Mouse (Mus musculus) liver, embryonic 16.5 days (tissue): Measurements from ENCODE around the gene Otop2. TPM values are rescaled to one million over a fixed set of nuclear protein-coding genes. Genes with fewer than 3 reads are reported as not detected.

Experiments used
- ATAC-seq: fragments of 200-750 bp; cut with Nextera tagmentation; 2 replicates; pipeline ENCODE4 v1.8.0; 2017; ENCODE audit warnings: low read depth, mild to moderate bottlenecking, moderate number of reproducible peaks, moderate library complexity
- H3K27ac ChIP-seq: fragments of 300-500 bp; sonication (generic); 2 replicates; pipeline ENCODE4 v1.5.1; 2014; ENCODE audit warnings: mild to moderate bottlenecking, low read length
- H3K27me3 ChIP-seq: fragments of 300-500 bp; sonication (generic); 2 replicates; pipeline ENCODE4 v1.6.1; 2014; ENCODE audit warnings: low read depth, low read length, mixed read lengths; ENCODE audit not compliant: control insufficient read depth, insufficient read depth
- H3K36me3 ChIP-seq: fragments of 300-500 bp; sonication (generic); 2 replicates; pipeline ENCODE4 v1.6.1; 2014; ENCODE audit warnings: mild to moderate bottlenecking; ENCODE audit not compliant: control insufficient read depth, insufficient read depth
- H3K4me1 ChIP-seq: fragments of 300-500 bp; sonication (generic); 2 replicates; pipeline ENCODE4 v1.6.1; 2014; ENCODE audit warnings: low read depth, low read length, mixed read lengths; ENCODE audit not compliant: control insufficient read depth
- H3K4me2 ChIP-seq: fragments of 300-500 bp; sonication (generic); 2 replicates; pipeline ENCODE4 v1.6.1; 2014; ENCODE audit warnings: low read depth, low read length, mixed read lengths
- H3K4me3 ChIP-seq: fragments of 300-500 bp; sonication (generic); 2 replicates; pipeline ENCODE4 v1.5.1; 2014; ENCODE audit warnings: low read depth, mild to moderate bottlenecking, low read length
- H3K9ac ChIP-seq: fragments of 300-500 bp; sonication (generic); 2 replicates; pipeline ENCODE4 v1.6.1; 2014; ENCODE audit warnings: low read depth, low read length
- H3K9me3 ChIP-seq: fragments of 300-500 bp; sonication (generic); replicated peaks from 2 replicates; pipeline ENCODE4 v1.6.1; 2016; ENCODE audit warnings: low read length; ENCODE audit not compliant: control insufficient read depth
- WGBS: fragments of 180-500 bp; shearing (Covaris S2); extraction: QIAGEN DNeasy Blood & Tissue Kit; methylation state at CpG from one replicate; pipeline ENCODE4 v1.1.7; 2014; ENCODE audit not compliant: insufficient replicate concordance; 5-methylcytosine and 5-hydroxymethylcytosine counted together
- polyA plus RNA-seq: library from polyadenylated mRNA; unstranded; fragments of >200 nt; fragmentation: Nextera tagmentation; extraction: Ambion mirVana; gene quantifications from 2 replicates; pipeline ENCODE4 v1.2.1, GENCODE M21; 2015

The Otop2 gene
- polyA plus RNA-seq, 1 experiment from 2014 or later: not detected

- H3K36me3 ChIP-seq: no peaks in the 10 kb centered on the region
- H3K27me3 ChIP-seq: peaks cover 77% of the 10 kb centered on the region
- no peak for ATAC-seq
- no peak within 1 kb of the TSS for H3K27ac ChIP-seq
- WGBS: 6% methylated on average over 35 of the region's 35 CpGs
- H3K4me3 ChIP-seq: peak within 1 kb of the TSS; percentile 15; the same call in 1 of the 2 replicates
- H3K4me2 ChIP-seq: no peak within 1 kb of the TSS
- no peaks in the 10 kb centered on the region; the same call in 1 of the 2 replicates for H3K4me1 ChIP-seq
- no peak within 1 kb of the TSS for H3K9ac ChIP-seq
- no peaks in the 10 kb centered on the region for H3K9me3 ChIP-seq
These were observed 15.1 kb downstream of the Otop2 start, which contains the start of gene Ush1g for GRCm38 (mm10) chr11:115321906-115322693. Ush1g (minus strand) TSS chr11:115322041.

- H3K27me3 ChIP-seq: peaks cover 65% of the 10 kb centered on the region
- no peak overlapping the region for H3K9ac ChIP-seq
- H3K4me3 ChIP-seq: no peak overlapping the region
- no peak overlapping the region for H3K4me2 ChIP-seq
- no peaks in the 10 kb centered on the region for H3K36me3 ChIP-seq
- no peaks in the 10 kb centered on the region; the same call in 1 of the 2 replicates for H3K4me1 ChIP-seq
- WGBS: 15% methylated on average over 32 of the region's 32 CpGs
- H3K27ac ChIP-seq: no peak overlapping the region
- no peak for ATAC-seq
- H3K9me3 ChIP-seq: no peaks in the 10 kb centered on the region
These were observed 16.4 kb downstream of the Otop2 start for GRCm38 (mm10) chr11:115323354-115323753.

GRCm38 (mm10) chr11:115326730-115327129 is 19.8 kb downstream of the Otop2 start:
- ATAC-seq: no peak

GRCm38 (mm10) chr11:115329339-115329738 is 22.4 kb downstream of the Otop2 start:
- no peak overlapping the region for H3K9ac ChIP-seq
- no peak for ATAC-seq
- H3K4me1 ChIP-seq: no peaks in the 10 kb centered on the region
- H3K27me3 ChIP-seq: peaks cover 23% of the 10 kb centered on the region
- H3K4me3 ChIP-seq: no peak overlapping the region
- 58% methylated on average over 15 of the region's 15 CpGs for WGBS
- H3K27ac ChIP-seq: no peak overlapping the region
- no peaks in the 10 kb centered on the region for H3K9me3 ChIP-seq
- H3K4me2 ChIP-seq: no peak overlapping the region
- no peaks in the 10 kb centered on the region for H3K36me3 ChIP-seq

More at GRCm38 (mm10) chr11:115326730-115327129, 19.8 kb downstream of the Otop2 start:
- Histone ChIP-seq H3K9me3 (no peaks in the 10 kb centered on the region), H3K4me3 (no peak overlapping the region), H3K36me3 (no peaks in the 10 kb centered on the region), H3K27ac (no peak overlapping the region), H3K27me3 (peaks cover 31% of the 10 kb centered on the region), H3K9ac (no peak overlapping the region), H3K4me2 (no peak overlapping the region), H3K4me1 (no peaks in the 10 kb centered on the region; the same call in 1 of the 2 replicates)
- WGBS: 53% methylated on average over 7 of the region's 7 CpGs

- Histone ChIP-seq H3K4me2 (no peak within 1 kb of the TSS; the same call in 1 of the 2 replicates), H3K4me3 (no peak within 1 kb of the TSS), H3K9me3 (no peaks in the 10 kb centered on the region), H3K9ac (no peak within 1 kb of the TSS), H3K4me1 (no peaks in the 10 kb centered on the region), H3K27ac (no peak within 1 kb of the TSS), H3K27me3 (peaks cover 41% of the 10 kb centered on the region), H3K36me3 (no peaks in the 10 kb centered on the region)
- 6% methylated on average over 29 of the region's 29 CpGs for WGBS
- no peak for ATAC-seq
These were observed 27.6 kb downstream of the Otop2 start, which contains the start of gene Otop3 for GRCm38 (mm10) chr11:115334531-115334930. Otop3 (plus strand) TSS chr11:115334731.

- Histone ChIP-seq H3K27me3 (peaks cover 41% of the 10 kb centered on the region), H3K4me2 (no peak overlapping the region), H3K27ac (no peak overlapping the region), H3K4me3 (no peak overlapping the region), H3K4me1 (no peaks in the 10 kb centered on the region), H3K36me3 (no peaks in the 10 kb centered on the region), H3K9ac (no peak overlapping the region), H3K9me3 (no peaks in the 10 kb centered on the region)
- no peak for ATAC-seq
- WGBS: 43% methylated on average over 12 of the region's 12 CpGs
These were observed 28.3 kb downstream of the Otop2 start for GRCm38 (mm10) chr11:115335223-115335622.

GRCm38 (mm10) chr11:115336115-115336514 is 29.2 kb downstream of the Otop2 start:
- Histone ChIP-seq H3K27me3 (peaks cover 44% of the 10 kb centered on the region), H3K36me3 (no peaks in the 10 kb centered on the region), H3K4me3 (no peak overlapping the region), H3K4me2 (no peak overlapping the region), H3K27ac (no peak overlapping the region), H3K4me1 (no peaks in the 10 kb centered on the region), H3K9me3 (no peaks in the 10 kb centered on the region), H3K9ac (no peak overlapping the region)
- no peak for ATAC-seq
- 13% methylated on average over 6 of the region's 6 CpGs for WGBS

GRCm38 (mm10) chr11:115337350-115337749 is 30.4 kb downstream of the Otop2 start:
- H3K4me3 ChIP-seq: no peak overlapping the region
- no peak overlapping the region for H3K9ac ChIP-seq
- H3K27me3 ChIP-seq: peaks cover 40% of the 10 kb centered on the region
- 23% methylated on average over 3 of the region's 3 CpGs for WGBS
- no peak overlapping the region for H3K27ac ChIP-seq
- H3K4me1 ChIP-seq: no peaks in the 10 kb centered on the region
- no peak overlapping the region for H3K4me2 ChIP-seq
- no peak for ATAC-seq
- H3K9me3 ChIP-seq: no peaks in the 10 kb centered on the region
- no peaks in the 10 kb centered on the region for H3K36me3 ChIP-seq

GRCm38 (mm10) chr11:115337826-115338225 is 30.9 kb downstream of the Otop2 start:
- no peaks in the 10 kb centered on the region for H3K4me1 ChIP-seq
- H3K9me3 ChIP-seq: no peaks in the 10 kb centered on the region
- ATAC-seq: no peak

More at GRCm38 (mm10) chr11:115337826-115338225, 30.9 kb downstream of the Otop2 start:
- 46% methylated on average over 1 of the region's 1 CpGs for WGBS
- Histone ChIP-seq H3K27ac (no peak overlapping the region), H3K4me2 (no peak overlapping the region), H3K9ac (no peak overlapping the region), H3K27me3 (peaks cover 40% of the 10 kb centered on the region), H3K4me3 (no peak overlapping the region), H3K36me3 (no peaks in the 10 kb centered on the region)
